In genomic region chr15:82987014-82987731, GRCm38 (mm10) we compare ENCODE assay signal across 8 mouse cellular contexts. TPM values are rescaled to one million over a fixed set of nuclear protein-coding genes. Genes with fewer than 3 reads are reported as not detected.
DNase-seq lines count a peak whose midpoint lies in the region; ATAC-seq and TF ChIP-seq lines count a peak whose summit lies in the region.

No protein-coding gene starts in this region.

- peak overlapping the region; percentile 64 for H3K4me3 ChIP-seq in left cerebral cortex, adult 2 months
- peak overlapping the region; percentile 47 for H3K4me3 ChIP-seq in brown adipose tissue, adult 24 weeks (ENCODE audit: insufficient read depth, low read depth, low read length)
- peak overlapping the region; percentile 53 for H3K4me3 ChIP-seq in heart, embryonic 16.5 days (ENCODE audit: low read length)
- H3K4me3 ChIP-seq in liver, embryonic 15.5 days (replicated peaks): peak overlapping the region; percentile 47
- H3K4me3 ChIP-seq in stomach, postnatal 0 days (ENCODE audit: low read depth, low read length): peak overlapping the region; percentile 35

- peaks cover 11% of the 10 kb centered on the region for H3K27me3 ChIP-seq in heart, embryonic 16.5 days (ENCODE audit: control insufficient read depth, insufficient read depth, low read length)
- H3K27me3 ChIP-seq in liver, embryonic 15.5 days: peaks cover 90% of the 10 kb centered on the region
- 0 out of 2 replicates have a peak, but pooled peaks cover 2% of the 10 kb centered on the region for H3K27me3 ChIP-seq in stomach, postnatal 0 days (ENCODE audit: control insufficient read depth, insufficient read depth, low read length)

- no peaks in the 10 kb centered on the region for H3K9me3 ChIP-seq in heart, embryonic 16.5 days (replicated peaks; ENCODE audit: control insufficient read depth, low read length)
- H3K9me3 ChIP-seq in liver, embryonic 15.5 days (replicated peaks): no peaks in the 10 kb centered on the region
- H3K9me3 ChIP-seq in stomach, postnatal 0 days (ENCODE audit: control insufficient read depth, low read length): no peaks in the 10 kb centered on the region

- no peaks in the 10 kb centered on the region for H3K36me3 ChIP-seq in heart, embryonic 16.5 days (ENCODE audit: control insufficient read depth, insufficient read depth)
- H3K36me3 ChIP-seq in liver, embryonic 15.5 days (replicated peaks): no peaks in the 10 kb centered on the region
- no peaks in the 10 kb centered on the region for H3K36me3 ChIP-seq in stomach, postnatal 0 days (ENCODE audit: control insufficient read depth, insufficient read depth, low read length)

- 0 out of 2 replicates have a peak, but pooled peaks have one; percentile 8 for ATAC-seq in heart, embryonic 16.5 days (replicated peaks; ENCODE audit: extremely low read depth, insufficient read depth, low FRiP score)
- no peak for ATAC-seq in liver, embryonic 15.5 days (ENCODE audit: insufficient read depth)
- ATAC-seq in stomach, postnatal 0 days (ENCODE audit: low FRiP score, low TSS enrichment): 0 out of 2 replicates have a peak, but pooled peaks have one; percentile 24

- peak overlapping the region; percentile 59 for H3K9ac ChIP-seq in heart, embryonic 16.5 days (ENCODE audit: low read length)
- no peak overlapping the region; the same call in 1 of the 2 replicates for H3K9ac ChIP-seq in liver, embryonic 15.5 days
- H3K9ac ChIP-seq in stomach, postnatal 0 days (ENCODE audit: low read length): peak overlapping the region; percentile 27; the same call in 1 of the 2 replicates

- H3K4me1 ChIP-seq in brown adipose tissue, adult 24 weeks (ENCODE audit: control insufficient read depth, insufficient read depth, insufficient read length, low read length): no peaks in the 10 kb centered on the region
- peaks cover 19% of the 10 kb centered on the region for H3K4me1 ChIP-seq in heart, embryonic 16.5 days (ENCODE audit: control insufficient read depth, insufficient read depth, low read length)
- peaks cover 15% of the 10 kb centered on the region for H3K4me1 ChIP-seq in liver, embryonic 15.5 days (replicated peaks)
- no peaks in the 10 kb centered on the region for H3K4me1 ChIP-seq in stomach, postnatal 0 days (replicated peaks; ENCODE audit: control insufficient read depth, insufficient read depth)

- no peak for TF ChIP-seq CTCF in left cerebral cortex, adult 2 months (IDR thresholded peaks at IDR 0.05)
- no peak for TF ChIP-seq CTCF in stomach, postnatal 0 days (IDR thresholded peaks at IDR 0.05; ENCODE audit: low read depth)

- DNase-seq in left cerebral cortex, adult 2 months (ENCODE audit: extremely low spot score in 1 of 2, low spot score in 2 of 2): no peak
- no peak for DNase-seq in left cerebral cortex, postnatal 4 days
- peak; percentile 28 for DNase-seq in stomach, postnatal 0 days (ENCODE audit: low spot score)
- no peak for DNase-seq in gastrocnemius, postnatal 14 days
- DNase-seq in adipocyte (ENCODE audit: low spot score): no peak

- no peak for TF ChIP-seq EP300 in stomach, postnatal 0 days (optimal IDR thresholded peaks at IDR 0.05)

- intact Hi-C loops in left cerebral cortex, adult 2 months (cut with DNase I): loop anchor here (2.0 kb wide), 1 partner anchor 50 kb away; no protein-coding TSS in a partner anchor
- intact Hi-C loops in left cerebral cortex, postnatal 4 days (cut with DNase I): loop anchor here (5.0 kb wide), 1 partner anchor 50 kb away; no protein-coding TSS in a partner anchor
- intact Hi-C loops in gastrocnemius, postnatal 14 days (cut with DNase I; ENCODE audit: low total_unique reads): no loop called here

- 1% methylated on average over 38 of the region's 38 CpGs for WGBS in heart, embryonic 16.5 days
- 3% methylated on average over 38 of the region's 38 CpGs for WGBS in liver, embryonic 15.5 days (ENCODE audit: insufficient replicate concordance)
- 2% methylated on average over 38 of the region's 38 CpGs for WGBS in stomach, postnatal 0 days

- peak overlapping the region; percentile 87 for H3K4me2 ChIP-seq in heart, embryonic 16.5 days (ENCODE audit: low read depth, low read length)
- peak overlapping the region; percentile 74 for H3K4me2 ChIP-seq in liver, embryonic 15.5 days
- peak overlapping the region; percentile 81 for H3K4me2 ChIP-seq in stomach, postnatal 0 days (replicated peaks; ENCODE audit: low read depth)

- H3K27ac ChIP-seq in left cerebral cortex, adult 2 months: 0 out of 2 replicates have a peak overlapping the region, but pooled peaks have one; percentile 6
- no peak overlapping the region for H3K27ac ChIP-seq in brown adipose tissue, adult 24 weeks (replicated peaks; ENCODE audit: low read depth, low read length)
- H3K27ac ChIP-seq in heart, embryonic 16.5 days (ENCODE audit: low read length): no peak overlapping the region
- H3K27ac ChIP-seq in liver, embryonic 15.5 days (replicated peaks): no peak overlapping the region
- H3K27ac ChIP-seq in stomach, postnatal 0 days (replicated peaks): no peak overlapping the region

RNA-seq across cellular contexts. Expression of gene Tcf20, which starts 0.5 kb away (rescaled TPM):
- total RNA-seq in left cerebral cortex, adult 2 months (2021): 100 to 1,000 TPM; 231 to 245 TPM
- 100 to 1,000 TPM; 142 to 145 TPM for total RNA-seq in left cerebral cortex, postnatal 4 days (2021)
- polyA plus RNA-seq in brown adipose tissue, adult 24 weeks (2012; ENCODE audit: insufficient read depth, insufficient read length, missing spikeins): 15.4 and 18.2 TPM in 2 replicates
- 4.0 and 4.4 TPM in 2 replicates for polyA plus RNA-seq in heart, embryonic 16.5 days (2015; fragmentation: Nextera tagmentation; extraction: Ambion mirVana)
- polyA plus RNA-seq in liver, embryonic 15.5 days (2015; fragmentation: Nextera tagmentation; extraction: Ambion mirVana): 2.1 and 2.4 TPM in 2 replicates
- polyA plus RNA-seq in stomach, postnatal 0 days (2015; fragmentation: Nextera tagmentation; extraction: Ambion mirVana): 3.6 and 3.7 TPM in 2 replicates
- 10 to 100 TPM; 21.9 to 26.0 TPM for total RNA-seq in gastrocnemius, postnatal 14 days (2021)

RNA-seq across cellular contexts. Expression of gene Nfam1, which starts 45.9 kb away (rescaled TPM):
- 1 to 10 TPM; 2.2 to 2.8 TPM for total RNA-seq in left cerebral cortex, adult 2 months (2021)
- total RNA-seq in left cerebral cortex, postnatal 4 days (2021): 1 to 10 TPM; 2.0 to 2.1 TPM
- polyA plus RNA-seq in brown adipose tissue, adult 24 weeks (2012; ENCODE audit: insufficient read depth, insufficient read length, missing spikeins): 1.9 and 2.1 TPM in 2 replicates
- 2.3 and 3.2 TPM in 2 replicates for polyA plus RNA-seq in heart, embryonic 16.5 days (2015; fragmentation: Nextera tagmentation; extraction: Ambion mirVana)
- 12.1 and 12.8 TPM in 2 replicates for polyA plus RNA-seq in liver, embryonic 15.5 days (2015; fragmentation: Nextera tagmentation; extraction: Ambion mirVana)
- polyA plus RNA-seq in stomach, postnatal 0 days (2015; fragmentation: Nextera tagmentation; extraction: Ambion mirVana): 1.3 and 1.4 TPM in 2 replicates
- 1 to 10 TPM; 1.0 to 1.4 TPM for total RNA-seq in gastrocnemius, postnatal 14 days (2021)
